Mouse (Mus musculus) forebrain, embryonic 16.5 days (tissue): ENCODE data around the gene Arap1. TPM values are rescaled to one million over a fixed set of nuclear protein-coding genes. Genes with fewer than 3 reads are reported as not detected.

Source experiments
- ATAC-seq: fragments of 200-750 bp; cut with Nextera tagmentation; 2 replicates; pipeline ENCODE4 v1.8.0; 2017; ENCODE audit warnings: mild to moderate bottlenecking, moderate library complexity
- H3K27ac ChIP-seq: fragments of 300-500 bp; sonication (generic); 2 replicates; pipeline ENCODE4 v1.5.1; 2014; ENCODE audit warnings: low read length, control low read depth
- H3K27me3 ChIP-seq: fragments of 300-500 bp; sonication (generic); replicated peaks from 2 replicates; pipeline ENCODE4 v1.6.1; 2014; ENCODE audit warnings: low read length; ENCODE audit not compliant: control insufficient read depth, insufficient read depth
- H3K36me3 ChIP-seq: fragments of 300-500 bp; sonication (generic); 2 replicates; pipeline ENCODE4 v1.6.1; 2014; ENCODE audit not compliant: control insufficient read depth, insufficient read depth
- H3K4me1 ChIP-seq: fragments of 300-500 bp; sonication (generic); replicated peaks from 2 replicates; pipeline ENCODE4 v1.6.1; 2014; ENCODE audit warnings: low read length; ENCODE audit not compliant: control insufficient read depth, insufficient read depth
- H3K4me2 ChIP-seq: fragments of 300-500 bp; sonication (generic); 2 replicates; pipeline ENCODE4 v1.6.1; 2014; ENCODE audit warnings: mild to moderate bottlenecking, low read length, control low read depth
- H3K4me3 ChIP-seq: fragments of 300-500 bp; sonication (generic); replicated peaks from 2 replicates; pipeline ENCODE4 v1.5.1; 2014; ENCODE audit warnings: mild to moderate bottlenecking, low read length, control low read depth
- H3K9ac ChIP-seq: fragments of 300-500 bp; sonication (generic); replicated peaks from 2 replicates; pipeline ENCODE4 v1.6.1; 2014; ENCODE audit warnings: low read depth, low read length, control low read depth
- H3K9me3 ChIP-seq: fragments of 300-500 bp; sonication (generic); 2 replicates; pipeline ENCODE4 v1.6.1; 2016; ENCODE audit warnings: low read length; ENCODE audit not compliant: control insufficient read depth
- WGBS: fragments of 180-500 bp; shearing (Covaris S2); extraction: QIAGEN DNeasy Blood & Tissue Kit; methylation state at CpG from one replicate; pipeline ENCODE4 v1.1.7; 2014; 5-methylcytosine and 5-hydroxymethylcytosine counted together
- polyA plus RNA-seq: library from polyadenylated mRNA; unstranded; fragments of >200 nt; fragmentation: Nextera tagmentation; extraction: Ambion mirVana; gene quantifications from 2 replicates; pipeline ENCODE4 v1.2.1, GENCODE M21; 2015

The Arap1 gene
- polyA plus RNA-seq, 1 experiment from 2014 or later: 8.8 TPM

- ATAC-seq: no peak
- Histone ChIP-seq H3K9ac (no peak overlapping the region), H3K36me3 (no peaks in the 10 kb centered on the region), H3K9me3 (no peaks in the 10 kb centered on the region), H3K4me2 (no peak overlapping the region), H3K27me3 (no peaks in the 10 kb centered on the region), H3K4me3 (no peak overlapping the region), H3K27ac (no peak overlapping the region), H3K4me1 (no peaks in the 10 kb centered on the region)
- 67% methylated on average over 11 of the region's 11 CpGs for WGBS
Observed at GRCm38 (mm10) chr7:101367901-101368852, 20.3 kb downstream of the Arap1 start.

- no peak for ATAC-seq
- H3K4me1 ChIP-seq: no peaks in the 10 kb centered on the region
- no peak overlapping the region for H3K4me2 ChIP-seq
- H3K36me3 ChIP-seq: no peaks in the 10 kb centered on the region
- H3K27me3 ChIP-seq: no peaks in the 10 kb centered on the region
- H3K9me3 ChIP-seq: no peaks in the 10 kb centered on the region
- WGBS: 74% methylated on average over 7 of the region's 7 CpGs
- no peak overlapping the region for H3K27ac ChIP-seq
- H3K4me3 ChIP-seq: no peak overlapping the region
- no peak overlapping the region for H3K9ac ChIP-seq
Observed at GRCm38 (mm10) chr7:101369666-101370065, 21.8 kb downstream of the Arap1 start.

- no peak overlapping the region for H3K27ac ChIP-seq
- no peak overlapping the region for H3K9ac ChIP-seq
- WGBS: 88% methylated on average over 26 of the region's 26 CpGs
- ATAC-seq: no peak
- peaks cover 15% of the 10 kb centered on the region for H3K4me1 ChIP-seq
- no peaks in the 10 kb centered on the region for H3K36me3 ChIP-seq
- no peaks in the 10 kb centered on the region for H3K9me3 ChIP-seq
- no peak overlapping the region for H3K4me3 ChIP-seq
- H3K27me3 ChIP-seq: no peaks in the 10 kb centered on the region
- H3K4me2 ChIP-seq: no peak overlapping the region
Observed at GRCm38 (mm10) chr7:101373082-101373481, 25.2 kb downstream of the Arap1 start.

GRCm38 (mm10) chr7:101374155-101374554 is 26.3 kb downstream of the Arap1 start:
- H3K9ac ChIP-seq: no peak overlapping the region
- H3K4me2 ChIP-seq: no peak overlapping the region
- H3K36me3 ChIP-seq: no peaks in the 10 kb centered on the region
- H3K27ac ChIP-seq: no peak overlapping the region
- no peaks in the 10 kb centered on the region for H3K27me3 ChIP-seq
- no peaks in the 10 kb centered on the region for H3K9me3 ChIP-seq
- H3K4me3 ChIP-seq: no peak overlapping the region
- ATAC-seq: peak; percentile 71
- peaks cover 18% of the 10 kb centered on the region for H3K4me1 ChIP-seq

- Histone ChIP-seq H3K27ac (no peak overlapping the region), H3K4me2 (no peak overlapping the region), H3K4me1 (peaks cover 18% of the 10 kb centered on the region), H3K9ac (no peak overlapping the region), H3K27me3 (no peaks in the 10 kb centered on the region), H3K36me3 (no peaks in the 10 kb centered on the region), H3K9me3 (no peaks in the 10 kb centered on the region), H3K4me3 (no peak overlapping the region)
- peak; percentile 69 for ATAC-seq
- 46% methylated on average over 10 of the region's 10 CpGs for WGBS
Observed at GRCm38 (mm10) chr7:101376701-101377340, 29.0 kb downstream of the Arap1 start.

- H3K27ac ChIP-seq: no peak overlapping the region
- 18% methylated on average over 6 of the region's 7 CpGs for WGBS
- H3K36me3 ChIP-seq: no peaks in the 10 kb centered on the region
- H3K9me3 ChIP-seq: no peaks in the 10 kb centered on the region
- H3K4me1 ChIP-seq: peaks cover 18% of the 10 kb centered on the region
- peak overlapping the region; percentile 16; the same call in 1 of the 2 replicates for H3K4me2 ChIP-seq
- H3K27me3 ChIP-seq: no peaks in the 10 kb centered on the region
- H3K9ac ChIP-seq: no peak overlapping the region
- peak; percentile 48; the same call in 1 of the 2 replicates for ATAC-seq
- H3K4me3 ChIP-seq: no peak overlapping the region
Observed at GRCm38 (mm10) chr7:101377741-101378262, 29.9 kb downstream of the Arap1 start.

GRCm38 (mm10) chr7:101378285-101378684 is 30.4 kb downstream of the Arap1 start:
- no peak overlapping the region for H3K4me3 ChIP-seq
- peaks cover 18% of the 10 kb centered on the region for H3K4me1 ChIP-seq
- no peaks in the 10 kb centered on the region for H3K9me3 ChIP-seq
- no peaks in the 10 kb centered on the region for H3K36me3 ChIP-seq
- WGBS: 68% methylated on average over 3 of the region's 3 CpGs
- no peak overlapping the region for H3K27ac ChIP-seq
- H3K4me2 ChIP-seq: peak overlapping the region; percentile 11; the same call in 1 of the 2 replicates
- ATAC-seq: no peak
- H3K27me3 ChIP-seq: no peaks in the 10 kb centered on the region
- H3K9ac ChIP-seq: 0 out of 2 replicates have a peak overlapping the region, but pooled peaks have one; percentile 1

- Histone ChIP-seq H3K4me2 (no peak overlapping the region), H3K27ac (no peak overlapping the region), H3K4me1 (peaks cover 18% of the 10 kb centered on the region)
Observed at GRCm38 (mm10) chr7:101378796-101379465, 31.1 kb downstream of the Arap1 start.

GRCm38 (mm10) chr7:101379732-101380131 is 31.9 kb downstream of the Arap1 start:
- no peaks in the 10 kb centered on the region for H3K36me3 ChIP-seq
- H3K4me1 ChIP-seq: peaks cover 18% of the 10 kb centered on the region
- no peak overlapping the region for H3K9ac ChIP-seq
- ATAC-seq: no peak
- H3K9me3 ChIP-seq: no peaks in the 10 kb centered on the region
- 77% methylated on average over 2 of the region's 2 CpGs for WGBS
- H3K4me2 ChIP-seq: no peak overlapping the region
- no peaks in the 10 kb centered on the region for H3K27me3 ChIP-seq
- no peak overlapping the region for H3K27ac ChIP-seq
- H3K4me3 ChIP-seq: no peak overlapping the region

More at GRCm38 (mm10) chr7:101378796-101379465, 31.1 kb downstream of the Arap1 start:
- no peaks in the 10 kb centered on the region for H3K36me3 ChIP-seq
- no peak overlapping the region for H3K4me3 ChIP-seq
- WGBS: 62% methylated on average over 5 of the region's 5 CpGs
- no peaks in the 10 kb centered on the region for H3K9me3 ChIP-seq
- ATAC-seq: no peak
- H3K9ac ChIP-seq: no peak overlapping the region
- no peaks in the 10 kb centered on the region for H3K27me3 ChIP-seq
